Mouse (Mus musculus): ENCODE data around the gene Cxcl10. TPM values are rescaled to one million over a fixed set of nuclear protein-coding genes. Genes with fewer than 3 reads are reported as not detected.
A peak's percentile ranks its signal among the peaks of the same experiment; 100 is the strongest.

Cxcl10 gene
- total RNA-seq (2021), result 1 to 10 TPM in 1 of 2 experiments, under 1 TPM in 1; 0.40 to 1.0 TPM

GRCm38 (mm10) chr5:92348794-92349413, at the start of gene Cxcl10:
Gene Cxcl10, minus strand, starts transcription at chr5:92348889.
- intact Hi-C loops (cut with DNase I), result loop anchor here (2.0 kb wide), 1 partner anchor 14 kb away; no protein-coding TSS in a partner anchor
- DNase-seq, result peak; percentile 59 to 68

- intact Hi-C loops (cut with DNase I), result loop anchor here (2.0 to 10.0 kb wide), 2 partner anchors 15 to 263 kb away; partner anchors contain the start of gene Uso1
- peak; percentile 88 to 91 for DNase-seq
These were observed 49.5 kb upstream of the Cxcl10 start for GRCm38 (mm10) chr5:92398153-92398552.

DNA sequence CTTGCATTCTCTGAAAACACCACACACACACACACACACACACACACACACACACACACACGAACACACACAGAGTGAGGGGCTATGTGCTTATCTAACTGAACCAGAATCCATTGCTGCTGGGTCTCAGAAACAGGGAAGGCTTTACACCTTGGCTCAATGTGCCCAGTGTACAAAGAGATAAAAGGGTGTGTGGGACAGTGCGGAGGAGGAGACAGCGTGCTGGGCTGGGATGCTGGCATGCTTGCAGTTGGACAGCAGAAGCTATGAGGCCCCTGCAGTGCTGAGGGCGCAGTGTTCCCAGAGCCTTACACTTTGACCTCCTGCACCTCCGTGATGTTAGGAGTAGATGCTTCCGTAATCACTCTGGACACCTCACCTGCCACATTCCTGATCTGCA, 47.8 kb upstream of the Cxcl10 start:
- intact Hi-C loops (cut with DNase I), result loop anchor here (10.0 kb wide), 1 partner anchor 262 kb away; the partner anchor contains the start of gene Uso1
- DNase-seq, result no peak

GRCm38 (mm10) chr5:92395764-92396163, 47.1 kb upstream of the Cxcl10 start:
- intact Hi-C loops (cut with DNase I), result loop anchor here (10.0 kb wide), 1 partner anchor 261 kb away; the partner anchor contains the start of gene Uso1
- DNase-seq, result no peak

DNA sequence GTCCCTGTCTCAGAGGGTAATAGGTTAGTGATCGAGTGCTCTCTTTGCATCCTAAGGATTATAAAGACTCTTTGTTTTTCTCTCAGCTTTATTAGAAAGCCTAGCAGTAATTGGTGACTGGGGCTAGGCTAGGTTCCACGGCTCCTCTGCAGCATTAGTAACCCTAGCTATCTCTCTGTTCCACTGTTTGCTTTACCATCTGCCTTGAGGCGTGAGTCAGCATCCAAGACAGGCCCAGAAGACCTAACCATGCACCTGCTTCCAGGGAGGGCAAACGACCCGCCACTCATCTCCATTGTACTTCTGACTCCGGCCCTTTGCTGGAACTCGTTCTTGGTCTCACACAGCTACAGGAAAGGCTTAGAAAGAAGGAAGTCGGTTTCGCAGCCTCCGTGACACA, 45.2 kb upstream of the Cxcl10 start:
- DNase-seq, result no peak
- intact Hi-C loops (cut with DNase I), result loop anchor here (10.0 kb wide), 1 partner anchor 259 kb away; the partner anchor contains the start of gene Uso1

DNA sequence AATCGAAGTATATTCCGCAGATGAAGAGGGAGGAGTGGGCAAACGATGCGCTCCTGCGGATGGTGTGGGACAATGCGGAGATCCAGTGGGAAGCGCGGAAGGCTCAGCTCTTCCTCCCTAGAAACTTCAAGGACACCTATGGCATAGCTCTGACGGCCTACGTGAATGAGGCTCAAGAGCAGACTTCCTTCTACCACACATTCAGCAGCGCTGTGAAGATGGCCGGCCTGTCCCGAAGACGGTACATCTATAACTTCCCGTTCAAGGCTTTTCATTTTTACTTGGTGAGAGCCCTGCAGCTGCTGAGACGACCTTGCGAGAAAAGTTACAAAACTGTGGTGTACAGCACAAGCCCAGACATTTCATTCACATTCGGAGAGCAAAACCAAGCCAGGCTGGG, 43.9 kb upstream of the Cxcl10 start:
- no peak for DNase-seq
- intact Hi-C loops (cut with DNase I), result loop anchor here (10.0 kb wide), 1 partner anchor 258 kb away; the partner anchor contains the start of gene Uso1

DNA sequence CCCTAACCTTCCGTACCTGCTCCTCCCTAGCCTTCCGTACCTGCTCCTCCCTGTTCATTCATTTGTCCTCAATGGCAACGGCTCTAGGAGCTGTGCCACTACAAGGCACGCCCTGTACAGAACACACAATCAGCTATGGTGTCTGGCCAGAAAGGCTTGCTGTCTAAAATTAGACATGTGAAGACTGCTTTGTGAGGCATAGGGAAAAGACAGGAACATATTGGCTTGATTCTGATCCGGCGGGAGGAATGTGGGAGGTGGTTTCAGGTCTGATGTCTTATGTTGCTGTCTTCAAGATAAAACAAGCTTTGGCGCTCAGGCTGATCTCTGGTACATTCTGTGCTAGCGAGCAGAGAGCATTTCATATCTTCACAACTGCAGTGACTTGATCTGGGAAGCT, 41.9 kb upstream of the Cxcl10 start:
- intact Hi-C loops (cut with DNase I), result loop anchor here (10.0 kb wide), 1 partner anchor 256 kb away; the partner anchor contains the start of gene Uso1
- peak; percentile 61 to 78 for DNase-seq

DNA sequence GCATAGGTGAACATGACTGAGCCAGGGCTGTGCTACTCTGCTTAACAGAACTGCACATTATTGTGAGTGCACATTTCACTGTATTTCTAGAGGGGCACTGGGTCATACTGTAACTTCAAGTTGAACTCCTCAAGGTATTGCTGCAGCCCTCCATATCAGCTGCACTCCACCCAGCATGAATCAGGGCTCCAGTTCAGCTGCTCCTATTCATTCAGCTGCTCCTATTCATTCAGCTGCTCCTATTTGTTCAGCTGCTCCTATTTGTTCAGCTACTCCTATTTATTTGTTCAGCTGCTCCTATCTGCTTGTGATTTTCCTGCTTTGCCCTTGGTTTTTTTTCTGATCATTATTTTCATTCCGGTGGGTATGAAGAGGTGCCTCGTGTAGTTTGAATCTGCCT, 41.3 kb upstream of the Cxcl10 start:
- no peak for DNase-seq
- intact Hi-C loops (cut with DNase I), result loop anchor here (10.0 kb wide), 1 partner anchor 255 kb away; the partner anchor contains the start of gene Uso1

DNA sequence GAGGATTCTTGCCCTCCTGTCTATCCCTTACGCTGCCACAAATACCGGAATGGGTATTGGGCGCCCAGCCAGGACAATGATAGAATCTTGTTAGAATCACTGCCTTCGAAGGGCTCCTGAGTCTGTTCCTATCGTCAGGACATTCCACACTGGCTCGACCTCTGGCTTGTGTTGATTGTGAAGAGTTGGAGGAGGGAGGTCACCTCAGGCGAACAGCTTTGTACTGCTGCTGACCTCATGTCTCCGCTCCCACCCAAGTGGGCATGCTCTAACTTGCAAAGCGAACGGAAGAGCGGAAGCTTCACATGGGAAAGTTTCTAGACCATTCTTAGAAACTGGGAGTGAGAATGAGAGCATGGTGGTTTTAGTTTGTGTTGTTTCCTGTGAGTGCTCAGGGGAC, 38.7 kb upstream of the Cxcl10 start:
- peak; percentile 87 to 89 for DNase-seq
- intact Hi-C loops (cut with DNase I), result no loop called here

DNA sequence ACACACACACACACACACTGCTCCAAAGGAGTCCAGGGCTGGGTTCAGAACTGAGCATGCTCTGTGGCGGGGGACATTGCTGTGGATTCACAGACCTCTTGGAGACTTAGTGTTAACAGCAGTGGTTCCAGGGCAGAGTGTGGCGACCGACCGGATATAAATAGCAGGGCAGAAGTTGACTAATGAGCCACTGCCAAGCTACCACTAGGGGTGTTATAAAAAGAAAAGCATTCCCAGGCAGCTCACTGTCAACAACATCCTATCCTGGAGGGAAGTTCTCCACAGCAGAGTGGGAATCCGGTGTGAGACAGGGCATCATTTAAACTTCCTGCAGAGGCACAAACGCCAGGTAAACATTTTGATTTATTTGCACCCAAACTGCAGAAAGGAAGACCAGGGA, 38.0 kb upstream of the Cxcl10 start:
- intact Hi-C loops (cut with DNase I), result no loop called here
- DNase-seq, result peak; percentile 78 to 80

GRCm38 (mm10) chr5:92386102-92386501, 37.4 kb upstream of the Cxcl10 start:
- peak; percentile 58 to 62 for DNase-seq
- intact Hi-C loops (cut with DNase I), result no loop called here

- intact Hi-C loops (cut with DNase I), result no loop called here
- DNase-seq, result no peak
These were observed 36.2 kb upstream of the Cxcl10 start for GRCm38 (mm10) chr5:92384855-92385254.

- DNase-seq, result no peak
- intact Hi-C loops (cut with DNase I), result loop anchor here (2.0 kb wide), 1 partner anchor 15 kb away; no protein-coding TSS in a partner anchor
These were observed 35.1 kb upstream of the Cxcl10 start for GRCm38 (mm10) chr5:92383747-92384146.

DNA sequence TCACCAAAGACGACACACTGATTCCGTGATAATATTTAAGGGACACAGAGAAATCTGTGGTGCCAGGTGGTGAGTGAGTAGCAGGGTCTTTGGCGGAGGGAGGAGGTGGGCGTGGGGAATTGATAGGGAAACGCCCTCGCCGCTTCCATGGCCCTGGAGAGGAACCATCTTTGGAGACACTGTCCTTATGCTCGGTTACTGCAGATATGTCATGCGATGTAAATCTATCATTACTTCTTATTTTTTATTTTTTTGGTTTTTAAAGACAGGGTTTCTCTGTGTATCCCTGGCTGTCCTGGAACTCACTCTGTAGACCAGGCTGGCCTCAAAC, 33.6 kb upstream of the Cxcl10 start:
- intact Hi-C loops (cut with DNase I), result loop anchor here (2.0 kb wide), 1 partner anchor 16 kb away; no protein-coding TSS in a partner anchor

DNA sequence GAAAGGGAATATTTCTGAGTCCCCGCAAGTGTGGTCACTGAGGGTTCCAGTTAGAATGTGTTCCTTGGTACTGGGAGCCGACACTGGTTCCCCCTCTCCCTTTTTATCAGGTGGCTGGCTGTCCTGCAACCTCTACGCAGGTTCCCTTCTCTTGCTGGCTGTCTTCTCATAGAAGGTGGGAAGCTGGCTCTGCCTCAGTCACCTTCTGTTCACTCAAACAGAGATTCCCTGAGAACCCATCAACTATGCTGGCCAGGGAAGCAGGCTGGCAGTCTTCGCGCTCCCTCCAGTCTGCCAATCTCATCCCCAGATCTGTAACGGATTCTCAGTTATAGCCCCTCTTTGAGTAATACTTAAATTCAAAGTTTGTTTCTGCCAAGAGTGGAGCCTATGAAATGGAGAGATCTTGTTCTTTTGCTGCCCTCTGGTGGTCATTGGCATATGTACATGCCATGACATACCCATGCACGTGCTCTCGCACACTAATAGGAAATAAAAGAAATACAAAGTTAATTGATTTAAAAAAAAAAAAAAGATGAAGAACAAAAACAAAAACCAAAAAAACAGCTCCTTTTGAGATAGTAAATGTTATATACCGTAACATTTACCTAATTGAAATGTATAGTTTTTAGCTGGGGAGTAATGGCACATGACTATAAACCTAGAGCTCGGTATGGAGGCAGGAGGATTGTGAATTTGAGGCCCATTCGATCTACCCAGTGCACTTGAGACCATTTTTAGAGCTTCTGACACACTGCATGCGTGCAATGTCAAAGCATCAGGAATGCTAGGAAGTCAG, 33.1 kb upstream of the Cxcl10 start:
- intact Hi-C loops (cut with DNase I), result loop anchor here (1.0 to 2.0 kb wide), 2 partner anchors 17 to 69 kb away; no protein-coding TSS in a partner anchor
- peak; percentile 85 to 90 for DNase-seq

More for the DNA sequence above, 33.6 kb upstream of the Cxcl10 start:
- DNase-seq, result no peak

DNA sequence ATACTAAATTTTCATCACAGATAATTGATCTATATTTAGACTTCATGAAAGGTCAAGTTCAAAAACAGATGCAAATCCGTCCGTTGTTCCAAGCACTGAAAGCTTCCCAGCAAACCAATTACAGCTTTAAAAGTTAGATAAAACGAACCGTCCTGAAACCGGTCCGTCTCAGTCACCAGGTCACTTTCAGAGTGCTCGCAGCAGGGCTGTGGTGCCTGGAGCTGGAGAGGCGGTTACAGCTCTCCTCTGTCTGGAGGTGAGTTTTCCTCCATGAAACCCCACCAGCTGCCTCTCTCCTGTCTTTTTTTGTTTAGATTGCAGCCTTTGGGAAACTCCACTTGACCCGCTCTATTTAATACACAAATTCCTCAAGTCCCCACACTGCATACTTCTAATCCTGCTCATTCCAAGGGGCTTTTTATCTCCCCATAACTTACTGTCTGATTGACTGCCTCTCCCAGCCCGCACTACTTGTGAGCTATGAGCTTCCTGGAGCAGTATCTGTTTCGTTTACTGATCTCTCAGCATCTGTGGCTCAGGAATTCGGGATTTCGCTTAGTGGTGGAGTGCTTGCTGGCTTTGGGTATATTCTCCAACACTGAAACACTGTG, 28.2 kb upstream of the Cxcl10 start:
- no peak for DNase-seq

DNA sequence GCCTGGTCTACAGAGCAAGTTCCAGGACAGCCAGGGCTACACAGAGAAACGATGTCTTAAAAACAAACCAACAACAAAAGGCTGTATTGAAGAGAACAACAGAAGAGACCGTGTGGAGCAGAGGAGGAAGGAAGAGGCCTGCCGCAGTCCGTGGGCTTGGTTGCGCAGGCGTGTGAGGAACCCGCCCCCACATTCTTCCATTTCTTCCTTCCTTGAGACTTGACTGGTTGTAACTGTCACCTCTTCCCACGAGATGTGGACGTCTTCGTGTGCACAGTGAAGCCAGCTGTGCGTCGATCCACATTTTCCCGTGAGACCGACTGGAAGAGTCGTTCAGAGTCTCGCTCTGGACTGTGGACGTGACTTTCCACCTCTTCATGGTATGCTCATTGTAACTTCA, 26.7 kb upstream of the Cxcl10 start:
- no peak for DNase-seq
- intact Hi-C loops (cut with DNase I), result no loop called here

More for the DNA sequence above, 28.2 kb upstream of the Cxcl10 start:
- intact Hi-C loops (cut with DNase I), result loop anchor here (1.0 kb wide), 1 partner anchor 63 kb away; no protein-coding TSS in a partner anchor

- no peak for DNase-seq
- intact Hi-C loops (cut with DNase I), result no loop called here
These were observed 26.0 kb upstream of the Cxcl10 start for GRCm38 (mm10) chr5:92374721-92375142.

DNA sequence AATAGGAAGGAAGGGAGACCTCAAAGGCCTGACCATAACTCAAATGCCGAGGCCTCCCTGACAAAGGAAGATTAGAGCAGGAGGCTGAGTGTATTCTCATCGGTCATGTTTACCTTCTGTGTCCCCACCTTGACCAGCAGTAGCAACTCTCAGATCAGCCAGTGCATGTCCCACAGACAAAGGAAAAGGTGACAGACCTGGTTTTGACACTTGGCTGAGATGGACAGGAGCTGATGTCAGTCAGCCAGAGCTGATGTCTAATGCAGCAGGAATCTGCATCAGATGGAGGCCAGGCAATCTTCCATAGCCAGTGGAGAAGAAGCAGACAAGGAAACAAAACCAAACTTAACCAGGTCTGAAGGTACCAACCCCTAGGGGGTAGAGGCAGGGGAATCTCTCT, 23.9 kb upstream of the Cxcl10 start:
- DNase-seq, result no peak
- intact Hi-C loops (cut with DNase I), result no loop called here

GRCm38 (mm10) chr5:92371361-92371976, 22.8 kb upstream of the Cxcl10 start:
- intact Hi-C loops (cut with DNase I), result no loop called here
- no peak for DNase-seq
